Comparison of ENCODE assay signal across 8 mouse cellular contexts in the genomic region with DNA sequence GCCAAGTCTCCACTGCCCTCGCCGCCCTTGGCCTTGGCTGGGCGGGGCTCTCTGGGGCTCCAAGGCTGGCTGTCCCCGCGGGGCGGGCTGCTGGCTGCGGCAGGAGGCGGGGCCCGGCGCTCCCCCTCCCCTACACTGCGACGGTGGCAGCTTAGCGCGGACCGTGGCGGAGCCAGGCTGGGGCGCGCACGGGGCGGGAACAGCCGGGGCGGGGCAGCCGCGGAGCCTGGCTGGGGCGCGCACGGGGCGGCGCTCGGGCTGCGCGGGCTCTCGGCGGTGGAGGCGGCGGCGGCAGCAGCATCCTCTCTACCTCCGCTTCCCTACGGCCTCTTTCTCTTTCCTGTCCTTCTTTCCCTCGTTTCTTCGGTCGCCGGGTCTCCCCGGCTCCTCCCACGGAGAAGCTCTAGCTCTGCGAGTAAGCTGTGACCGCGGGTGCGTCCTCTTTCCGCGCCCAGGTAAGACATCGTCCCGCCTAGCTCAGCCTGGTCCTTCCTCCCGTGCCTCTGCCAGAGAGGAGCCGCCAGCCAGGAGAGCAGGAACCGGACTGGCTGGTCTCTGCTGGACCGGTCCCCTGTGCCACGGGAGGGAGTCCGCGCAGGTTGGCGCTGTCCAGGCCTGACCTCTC. TPM values are rescaled to one million over a fixed set of nuclear protein-coding genes. Genes with fewer than 3 reads are reported as not detected.
DNase-seq lines count a peak whose midpoint lies in the region; ATAC-seq and TF ChIP-seq lines count a peak whose summit lies in the region.

A gene (plus strand): TSS at position 233 of the 625 bp plus-strand sequence.

- DNase-seq in limb, embryonic 14.5 days (ENCODE audit: low spot score): peak; percentile 61
- peak; percentile 53 for DNase-seq in splenic B cell, adult 2 months (ENCODE audit: low read depth, low spot score)

- no peak for TF ChIP-seq POLR2A in bone marrow, adult 2 months (IDR thresholded peaks at IDR 0.05; ENCODE audit: borderline replicate concordance, control insufficient read depth, low read depth, low read length)
- TF ChIP-seq POLR2A in limb, embryonic 14.5 days (IDR thresholded peaks at IDR 0.05; ENCODE audit: borderline replicate concordance, extremely low read depth, insufficient read depth, insufficient read length): no peak

- no peak for TF ChIP-seq CTCF in C2C12 (IDR thresholded peaks at IDR 0.05; ENCODE audit: control insufficient read depth, insufficient read depth, insufficient read length)
- no peak for TF ChIP-seq CTCF in bone marrow, adult 2 months (IDR thresholded peaks at IDR 0.05; ENCODE audit: control insufficient read depth, insufficient read depth, low read length)

- H3K79me3 ChIP-seq in C2C12 (ENCODE audit: low read depth): no peaks in the 10 kb centered on the region

- no peaks in the 10 kb centered on the region for H3K4me1 ChIP-seq in bone marrow, adult 2 months (ENCODE audit: control insufficient read depth, insufficient read depth, low read length)
- peaks cover 11% of the 10 kb centered on the region for H3K4me1 ChIP-seq in embryonic facial prominence, embryonic 15.5 days
- H3K4me1 ChIP-seq in heart, embryonic 11.5 days (ENCODE audit: control insufficient read depth, insufficient read depth, low read length): no peaks in the 10 kb centered on the region
- peaks cover 8% of the 10 kb centered on the region; the same call in 1 of the 2 replicates for H3K4me1 ChIP-seq in kidney, embryonic 14.5 days (ENCODE audit: control insufficient read depth, insufficient read depth, low read length)
- H3K4me1 ChIP-seq in limb, embryonic 14.5 days (ENCODE audit: control insufficient read depth, insufficient read depth, low read length): peaks cover 9% of the 10 kb centered on the region; the same call in 1 of the 2 replicates
- H3K4me1 ChIP-seq in midbrain, embryonic 15.5 days: peaks cover 21% of the 10 kb centered on the region

- H3K79me2 ChIP-seq in C2C12 (ENCODE audit: control insufficient read depth, insufficient read depth): no peaks in the 10 kb centered on the region

- H3K36me3 ChIP-seq in C2C12 (ENCODE audit: control insufficient read depth, insufficient read depth): no peaks in the 10 kb centered on the region
- no peaks in the 10 kb centered on the region for H3K36me3 ChIP-seq in embryonic facial prominence, embryonic 15.5 days
- no peaks in the 10 kb centered on the region for H3K36me3 ChIP-seq in heart, embryonic 11.5 days (ENCODE audit: control insufficient read depth, insufficient read depth, low read length)
- H3K36me3 ChIP-seq in kidney, embryonic 14.5 days (ENCODE audit: control insufficient read depth, insufficient read depth, low read length): no peaks in the 10 kb centered on the region
- H3K36me3 ChIP-seq in limb, embryonic 14.5 days (ENCODE audit: control insufficient read depth, insufficient read depth, low read length): no peaks in the 10 kb centered on the region
- H3K36me3 ChIP-seq in midbrain, embryonic 15.5 days (replicated peaks): peaks cover 3% of the 10 kb centered on the region; the same call in 1 of the 2 replicates
- no peaks in the 10 kb centered on the region for H3K36me3 ChIP-seq in splenic B cell, adult 2 months (ENCODE audit: control insufficient read depth, insufficient read depth, low read length, poor library complexity, severe bottlenecking)

- H3K9ac ChIP-seq in embryonic facial prominence, embryonic 15.5 days: peak within 1 kb of the TSS; percentile 57
- peak within 1 kb of the TSS; percentile 70 for H3K9ac ChIP-seq in heart, embryonic 11.5 days (ENCODE audit: low read depth, low read length)
- H3K9ac ChIP-seq in kidney, embryonic 14.5 days (ENCODE audit: low read depth, low read length): peak within 1 kb of the TSS; percentile 60
- peak within 1 kb of the TSS; percentile 61 for H3K9ac ChIP-seq in limb, embryonic 14.5 days (ENCODE audit: low read depth, low read length, severe bottlenecking)
- H3K9ac ChIP-seq in midbrain, embryonic 15.5 days: peak within 1 kb of the TSS; percentile 99

- ATAC-seq in embryonic facial prominence, embryonic 15.5 days (ENCODE audit: insufficient number of reproducible peaks, low FRiP score, low TSS enrichment, low read depth): peak; percentile 96
- peak; percentile 96 for ATAC-seq in heart, embryonic 11.5 days (replicated peaks; ENCODE audit: insufficient number of reproducible peaks, low FRiP score, low TSS enrichment)
- peak; percentile 99 for ATAC-seq in kidney, embryonic 14.5 days (ENCODE audit: low FRiP score, low TSS enrichment)
- peak; percentile 95 for ATAC-seq in limb, embryonic 14.5 days (ENCODE audit: low FRiP score, low read depth)
- ATAC-seq in midbrain, embryonic 15.5 days (replicated peaks): peak; percentile 97

- no peaks in the 10 kb centered on the region for H3K27me3 ChIP-seq in C2C12 (ENCODE audit: control insufficient read depth, insufficient read depth, insufficient read length)
- no peaks in the 10 kb centered on the region; the same call in 1 of the 2 replicates for H3K27me3 ChIP-seq in embryonic facial prominence, embryonic 15.5 days
- no peaks in the 10 kb centered on the region for H3K27me3 ChIP-seq in heart, embryonic 11.5 days (ENCODE audit: control insufficient read depth, insufficient read depth, low read length)
- H3K27me3 ChIP-seq in kidney, embryonic 14.5 days (ENCODE audit: control insufficient read depth, insufficient read depth, low read length): no peaks in the 10 kb centered on the region
- H3K27me3 ChIP-seq in limb, embryonic 14.5 days (ENCODE audit: control insufficient read depth, insufficient read depth, low read length): no peaks in the 10 kb centered on the region
- no peaks in the 10 kb centered on the region for H3K27me3 ChIP-seq in midbrain, embryonic 15.5 days (replicated peaks)
- H3K27me3 ChIP-seq in splenic B cell, adult 2 months (ENCODE audit: control insufficient read depth, insufficient read depth, low read length, poor library complexity, severe bottlenecking): no peaks in the 10 kb centered on the region

- H3K27ac ChIP-seq in bone marrow, adult 2 months (ENCODE audit: control insufficient read depth, insufficient read depth, low read depth, low read length, poor library complexity): no peak within 1 kb of the TSS
- H3K27ac ChIP-seq in embryonic facial prominence, embryonic 15.5 days (replicated peaks): peak within 1 kb of the TSS; percentile 28; the same call in 1 of the 2 replicates
- H3K27ac ChIP-seq in heart, embryonic 11.5 days (ENCODE audit: low read depth, low read length): no peak within 1 kb of the TSS
- no peak within 1 kb of the TSS for H3K27ac ChIP-seq in kidney, embryonic 14.5 days (ENCODE audit: low read depth, low read length)
- H3K27ac ChIP-seq in limb, embryonic 14.5 days (replicated peaks; ENCODE audit: low read depth, low read length): no peak within 1 kb of the TSS
- H3K27ac ChIP-seq in midbrain, embryonic 15.5 days: peak within 1 kb of the TSS; percentile 92

- peak within 1 kb of the TSS; percentile 95 for H3K4me2 ChIP-seq in embryonic facial prominence, embryonic 15.5 days (replicated peaks)
- peak within 1 kb of the TSS; percentile 82 for H3K4me2 ChIP-seq in heart, embryonic 11.5 days
- H3K4me2 ChIP-seq in kidney, embryonic 14.5 days (replicated peaks; ENCODE audit: low read depth, low read length): peak within 1 kb of the TSS; percentile 90
- H3K4me2 ChIP-seq in limb, embryonic 14.5 days (replicated peaks; ENCODE audit: low read depth, low read length, severe bottlenecking): peak within 1 kb of the TSS; percentile 84
- H3K4me2 ChIP-seq in midbrain, embryonic 15.5 days: peak within 1 kb of the TSS; percentile 69

- WGBS in bone marrow, adult 2 months: under 1% methylated on average over 60 of the region's 61 CpGs
- WGBS in embryonic facial prominence, embryonic 15.5 days: under 1% methylated on average over 54 of the region's 61 CpGs
- WGBS in heart, embryonic 11.5 days (ENCODE audit: insufficient replicate concordance): under 1% methylated on average over 45 of the region's 61 CpGs
- WGBS in kidney, embryonic 14.5 days: under 1% methylated on average over 43 of the region's 61 CpGs
- 0% methylated on average over 31 of the region's 61 CpGs for WGBS in limb, embryonic 14.5 days
- WGBS in midbrain, embryonic 15.5 days: under 1% methylated on average over 40 of the region's 61 CpGs

- H3K9me3 ChIP-seq in embryonic facial prominence, embryonic 15.5 days (replicated peaks): no peaks in the 10 kb centered on the region
- no peaks in the 10 kb centered on the region for H3K9me3 ChIP-seq in heart, embryonic 11.5 days (replicated peaks; ENCODE audit: control insufficient read depth, low read length)
- H3K9me3 ChIP-seq in kidney, embryonic 14.5 days (ENCODE audit: control insufficient read depth, low read length): no peaks in the 10 kb centered on the region
- no peaks in the 10 kb centered on the region for H3K9me3 ChIP-seq in limb, embryonic 14.5 days (ENCODE audit: control insufficient read depth, low read length)
- no peaks in the 10 kb centered on the region for H3K9me3 ChIP-seq in midbrain, embryonic 15.5 days

- peak within 1 kb of the TSS; percentile 36 for H3K4me3 ChIP-seq in C2C12 (ENCODE audit: insufficient read depth, poor library complexity, severe bottlenecking)
- peak within 1 kb of the TSS; percentile 3 for H3K4me3 ChIP-seq in bone marrow, adult 2 months (replicated peaks; ENCODE audit: control insufficient read depth, low read depth, low read length)
- peak within 1 kb of the TSS; percentile 71 for H3K4me3 ChIP-seq in embryonic facial prominence, embryonic 15.5 days (replicated peaks)
- peak within 1 kb of the TSS; percentile 51 for H3K4me3 ChIP-seq in heart, embryonic 11.5 days (ENCODE audit: low read depth, low read length)
- peak within 1 kb of the TSS; percentile 72 for H3K4me3 ChIP-seq in kidney, embryonic 14.5 days (ENCODE audit: low read length)
- peak within 1 kb of the TSS; percentile 69 for H3K4me3 ChIP-seq in limb, embryonic 14.5 days (replicated peaks; ENCODE audit: low read length)
- peak within 1 kb of the TSS; percentile 98 for H3K4me3 ChIP-seq in midbrain, embryonic 15.5 days

- H3ac ChIP-seq in C2C12 (ENCODE audit: control insufficient read depth, insufficient read length, low read depth): peak within 1 kb of the TSS; percentile 62

TF ChIP-seq in C2C12, 6 proteins besides CTCF, POLR2A, EP300 and RAD21 (continues in another document):
- no peak for TF ChIP-seq CEBPB (IDR thresholded peaks at IDR 0.05; ENCODE audit: low read depth)
- TF ChIP-seq USF1 (IDR thresholded peaks at IDR 0.05; ENCODE audit: low read depth): no peak
- TF ChIP-seq MYOD1 (IDR thresholded peaks at IDR 0.05; ENCODE audit: control insufficient read depth, insufficient read length, low read depth): no peak

RNA-seq across cellular contexts. Expression of the gene that starts here (rescaled TPM):
- 0.73 TPM for polyA plus RNA-seq in C2C12 (2012; fragmentation: generic; extraction: Trizol)
- polyA plus RNA-seq in bone marrow, adult 2 months (2011; ENCODE audit: insufficient read depth, insufficient read length, low replicate concordance, missing spikeins): 3.5 TPM in 1 of 2 replicates, not detected in the other
- 19.7 and 22.4 TPM in 2 replicates for polyA plus RNA-seq in embryonic facial prominence, embryonic 15.5 days (2015; fragmentation: Nextera tagmentation; extraction: Ambion mirVana)
- 3.6 and 4.6 TPM in 2 replicates for polyA plus RNA-seq in heart, embryonic 11.5 days (2014; fragmentation: Nextera tagmentation; extraction: Ambion mirVana)
- 4.7 and 4.9 TPM in 2 replicates for polyA plus RNA-seq in kidney, embryonic 14.5 days (2014; fragmentation: Nextera tagmentation; extraction: Ambion mirVana)
- 19.2 and 20.4 TPM in 2 replicates for polyA plus RNA-seq in limb, embryonic 14.5 days (2012; rRNA removed)
- 12.5 and 15.2 TPM in 2 replicates for polyA plus RNA-seq in limb, embryonic 14.5 days (2014; fragmentation: Nextera tagmentation; extraction: Ambion mirVana)
- 425 and 464 TPM in 2 replicates for polyA plus RNA-seq in midbrain, embryonic 15.5 days (2015; fragmentation: Nextera tagmentation; extraction: Ambion mirVana)

Comparison
In these comparisons a context has a peak if more than half of its experiments do, and no peak if none do; other contexts are left out.
1. RNA of the gene that starts here (polyA plus RNA-seq): 425 to 464 TPM in midbrain, embryonic 15.5 days; 19.7 to 22.4 TPM in embryonic facial prominence, embryonic 15.5 days, 12.5 to 20.4 TPM in limb, embryonic 14.5 days, 4.7 to 4.9 TPM in kidney, embryonic 14.5 days, 3.6 to 4.6 TPM in heart, embryonic 11.5 days, 3.5 TPM in bone marrow, adult 2 months and 0.73 TPM in C2C12 (single experiment); every median in the first group is over 10 times any median in the second.
2. H3K4me3 ChIP-seq: peak in every context shown above with its lines; median percentile 98 in midbrain, embryonic 15.5 days; 72 in kidney, embryonic 14.5 days; 71 in embryonic facial prominence, embryonic 15.5 days; 69 in limb, embryonic 14.5 days; 51 in heart, embryonic 11.5 days; 36 in C2C12; 3 in bone marrow, adult 2 months.
3. H3K27ac ChIP-seq: peak in embryonic facial prominence, embryonic 15.5 days (single experiment) and midbrain, embryonic 15.5 days (single experiment); none in bone marrow, adult 2 months (single experiment), heart, embryonic 11.5 days (single experiment), kidney, embryonic 14.5 days (single experiment) and limb, embryonic 14.5 days (single experiment).
4. Peak in every context shown above with its lines, with median percentiles within 50 percentile points of each other: ATAC-seq, H3K4me2 ChIP-seq and H3K9ac ChIP-seq.